Mouse (Mus musculus): Measurements from ENCODE around the gene 1700016H13Rik. TPM values are rescaled to one million over a fixed set of nuclear protein-coding genes. Genes with fewer than 3 reads are reported as not detected.

The 1700016H13Rik gene
- total and polyA plus RNA-seq, 2 experiments from 2014 or later: 0.24 to 0.33 TPM

- WGBS: 64% methylated on average over 6 of the region's 6 CpGs
- Histone ChIP-seq H3K4me1 (ENCODE audit: insufficient read depth) (no peaks in the 10 kb centered on the region), H3K27me3 (ENCODE audit: insufficient read depth, low read length) (no peaks in the 10 kb centered on the region), H3K9me3 (ENCODE audit: low read length) (no peaks in the 10 kb centered on the region), H3K4me2 (ENCODE audit: low read depth) (no peak overlapping the region), H3K36me3 (ENCODE audit: insufficient read depth) (no peaks in the 10 kb centered on the region), H3K4me3 (ENCODE audit: low read depth, low read length) (no peak overlapping the region), H3K27ac (ENCODE audit: low read depth, low read length) (no peak overlapping the region), H3K9ac (no peak overlapping the region)
- DNase-seq (no peak), ATAC-seq (no peak)
- no peak for TF ChIP-seq CTCF (IDR thresholded peaks at IDR 0.05; ENCODE audit: low read depth)
These were observed 18.7 kb upstream of the 1700016H13Rik start for GRCm38 (mm10) chr5:103674482-103674881.

DNA sequence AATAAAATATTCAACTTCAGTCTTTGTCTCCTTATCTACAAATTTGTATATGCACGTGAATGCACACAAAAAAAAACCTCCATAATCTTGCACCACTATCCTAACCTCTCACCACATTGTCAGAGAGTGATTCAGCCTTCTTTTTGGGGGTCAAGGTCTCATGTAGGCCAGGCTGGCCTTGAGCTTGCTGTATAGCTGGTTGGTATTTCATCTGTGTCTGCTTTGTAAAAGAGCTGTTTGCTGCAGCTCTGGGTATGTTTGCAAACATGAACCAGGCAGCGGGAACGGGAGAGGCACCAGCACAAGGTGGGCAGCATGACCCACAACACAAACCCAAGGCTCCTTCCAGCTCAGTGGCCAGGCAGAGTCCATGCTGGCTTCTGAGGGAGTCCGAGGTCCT lies 17.8 kb upstream of the 1700016H13Rik start:
- Histone ChIP-seq H3K9ac (no peak overlapping the region), H3K36me3 (ENCODE audit: insufficient read depth) (no peaks in the 10 kb centered on the region), H3K4me1 (ENCODE audit: insufficient read depth) (no peaks in the 10 kb centered on the region), H3K4me2 (ENCODE audit: low read depth) (no peak overlapping the region), H3K27ac (ENCODE audit: low read depth, low read length) (no peak overlapping the region), H3K4me3 (ENCODE audit: low read depth, low read length) (no peak overlapping the region), H3K9me3 (ENCODE audit: low read length) (no peaks in the 10 kb centered on the region), H3K27me3 (ENCODE audit: insufficient read depth, low read length) (no peaks in the 10 kb centered on the region)
- TF ChIP-seq CTCF (IDR thresholded peaks at IDR 0.05; ENCODE audit: low read depth): no peak
- no peak for DNase-seq
- 75% methylated on average over 4 of the region's 4 CpGs for WGBS
- no peak for ATAC-seq

GRCm38 (mm10) chr5:103671858-103672257 lies 16.0 kb upstream of the 1700016H13Rik start:
- ATAC-seq (no peak), DNase-seq (no peak)
- Histone ChIP-seq H3K27me3 (ENCODE audit: insufficient read depth, low read length) (no peaks in the 10 kb centered on the region), H3K4me1 (ENCODE audit: insufficient read depth) (no peaks in the 10 kb centered on the region), H3K9ac (no peak overlapping the region), H3K27ac (ENCODE audit: low read depth, low read length) (no peak overlapping the region), H3K36me3 (ENCODE audit: insufficient read depth) (no peaks in the 10 kb centered on the region), H3K4me2 (ENCODE audit: low read depth) (no peak overlapping the region), H3K9me3 (ENCODE audit: low read length) (no peaks in the 10 kb centered on the region), H3K4me3 (ENCODE audit: low read depth, low read length) (no peak overlapping the region)
- TF ChIP-seq CTCF (IDR thresholded peaks at IDR 0.05; ENCODE audit: low read depth): no peak
- 65% methylated on average over 3 of the region's 3 CpGs for WGBS

GRCm38 (mm10) chr5:103665876-103666275 lies 10.1 kb upstream of the 1700016H13Rik start:
- no peak for DNase-seq
- Histone ChIP-seq H3K27me3 (ENCODE audit: insufficient read depth, low read length) (no peaks in the 10 kb centered on the region), H3K9ac (no peak overlapping the region), H3K4me1 (ENCODE audit: insufficient read depth) (no peaks in the 10 kb centered on the region), H3K4me2 (ENCODE audit: low read depth) (no peak overlapping the region), H3K36me3 (ENCODE audit: insufficient read depth) (no peaks in the 10 kb centered on the region), H3K27ac (ENCODE audit: low read depth, low read length) (no peak overlapping the region), H3K9me3 (ENCODE audit: low read length) (no peaks in the 10 kb centered on the region), H3K4me3 (ENCODE audit: low read depth, low read length) (no peak overlapping the region)
- TF ChIP-seq CTCF (IDR thresholded peaks at IDR 0.05; ENCODE audit: low read depth): no peak
- WGBS: 74% methylated on average over 2 of the region's 2 CpGs
- no peak for ATAC-seq

- Histone ChIP-seq H3K4me3 (ENCODE audit: low read depth, low read length) (no peak overlapping the region), H3K4me1 (ENCODE audit: insufficient read depth) (no peaks in the 10 kb centered on the region), H3K9me3 (ENCODE audit: low read length) (no peaks in the 10 kb centered on the region), H3K27me3 (ENCODE audit: insufficient read depth, low read length) (no peaks in the 10 kb centered on the region), H3K9ac (no peak overlapping the region), H3K4me2 (ENCODE audit: low read depth) (no peak overlapping the region), H3K36me3 (ENCODE audit: insufficient read depth) (no peaks in the 10 kb centered on the region), H3K27ac (ENCODE audit: low read depth, low read length) (no peak overlapping the region)
- 80% methylated on average over 9 of the region's 9 CpGs for WGBS
- ATAC-seq: no peak
- DNase-seq: no peak
- no peak for TF ChIP-seq CTCF (IDR thresholded peaks at IDR 0.05; ENCODE audit: low read depth)
These were observed 9.1 kb upstream of the 1700016H13Rik start for GRCm38 (mm10) chr5:103664932-103665331.

- no peak overlapping the region for H3K4me3 ChIP-seq (ENCODE audit: low read depth, low read length)
- H3K4me2 ChIP-seq (ENCODE audit: low read depth): no peak overlapping the region
- H3K36me3 ChIP-seq (ENCODE audit: insufficient read depth): no peaks in the 10 kb centered on the region
- WGBS: 22% methylated on average over 3 of the region's 3 CpGs
- H3K9ac ChIP-seq: no peak overlapping the region
- no peaks in the 10 kb centered on the region for H3K9me3 ChIP-seq (ENCODE audit: low read length)
- no peak for ATAC-seq
- H3K4me1 ChIP-seq (ENCODE audit: insufficient read depth): no peaks in the 10 kb centered on the region
- H3K27me3 ChIP-seq (ENCODE audit: insufficient read depth, low read length): no peaks in the 10 kb centered on the region
- peak; percentile 86 for TF ChIP-seq CTCF (IDR thresholded peaks at IDR 0.05; ENCODE audit: low read depth)
- peak; percentile 87 for DNase-seq
- no peak overlapping the region for H3K27ac ChIP-seq (ENCODE audit: low read depth, low read length)
These were observed 3.8 kb upstream of the 1700016H13Rik start for GRCm38 (mm10) chr5:103659571-103659970.

- TF ChIP-seq CTCF (IDR thresholded peaks at IDR 0.05; ENCODE audit: low read depth): peak; percentile 53
- no peak overlapping the region for H3K4me3 ChIP-seq (ENCODE audit: low read depth, low read length)
- H3K4me1 ChIP-seq (ENCODE audit: insufficient read depth): no peaks in the 10 kb centered on the region
- no peak for ATAC-seq
- no peak overlapping the region for H3K27ac ChIP-seq (ENCODE audit: low read depth, low read length)
- H3K9me3 ChIP-seq (ENCODE audit: low read length): no peaks in the 10 kb centered on the region
- no peaks in the 10 kb centered on the region for H3K36me3 ChIP-seq (ENCODE audit: insufficient read depth)
- no peak overlapping the region for H3K4me2 ChIP-seq (ENCODE audit: low read depth)
- H3K27me3 ChIP-seq (ENCODE audit: insufficient read depth, low read length): no peaks in the 10 kb centered on the region
- DNase-seq: peak; percentile 23
- WGBS: 67% methylated on average over 5 of the region's 5 CpGs
- H3K9ac ChIP-seq: no peak overlapping the region
These were observed 3.1 kb upstream of the 1700016H13Rik start for GRCm38 (mm10) chr5:103658921-103659320.

DNA sequence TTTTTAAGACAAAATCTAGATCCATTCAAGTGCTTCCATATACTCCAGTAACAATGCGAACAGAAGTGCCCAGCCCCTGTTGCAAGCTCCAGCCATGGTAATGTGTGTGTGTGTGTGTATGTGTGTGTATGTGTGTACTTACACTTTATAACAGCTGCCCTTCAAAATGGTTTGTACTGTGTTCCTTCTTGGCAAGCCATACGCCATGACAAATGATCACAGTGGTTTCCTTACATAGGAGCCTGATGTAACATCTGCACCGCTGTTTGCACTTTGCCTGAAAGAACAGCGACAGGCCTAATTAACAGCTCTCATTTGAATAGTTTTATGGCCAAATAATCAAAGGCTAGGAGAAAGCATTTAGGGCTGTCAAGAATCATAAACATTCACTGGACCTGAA lies 1.0 kb downstream of the 1700016H13Rik start:
- 58% methylated on average over 4 of the region's 4 CpGs for WGBS
- Histone ChIP-seq H3K9me3 (ENCODE audit: low read length) (no peaks in the 10 kb centered on the region), H3K4me3 (ENCODE audit: low read depth, low read length) (peak overlapping the region; percentile 55; the same call in 1 of the 2 replicates), H3K27me3 (ENCODE audit: insufficient read depth, low read length) (no peaks in the 10 kb centered on the region), H3K4me2 (ENCODE audit: low read depth) (peak overlapping the region; percentile 100), H3K9ac (no peak overlapping the region), H3K36me3 (ENCODE audit: insufficient read depth) (no peaks in the 10 kb centered on the region), H3K27ac (ENCODE audit: low read depth, low read length) (no peak overlapping the region), H3K4me1 (ENCODE audit: insufficient read depth) (no peaks in the 10 kb centered on the region)
- no peak for ATAC-seq
- no peak for DNase-seq
- no peak for TF ChIP-seq CTCF (IDR thresholded peaks at IDR 0.05; ENCODE audit: low read depth)

Data from forebrain, postnatal 0 days (tissue).